Mouse (Mus musculus) thymus, adult 2 months (tissue): Measurements from ENCODE around the gene Slc39a11. TPM values are rescaled to one million over a fixed set of nuclear protein-coding genes. Genes with fewer than 3 reads are reported as not detected.

Experiments used
- DNase-seq: peaks from one replicate; pipeline ENCODE4 v3.0.0; 2021
- H3K27ac ChIP-seq: fragments of 200-500 bp; 2 replicates; pipeline ENCODE4 v1.5.1; 2012; ENCODE audit warnings: low read length, control low read depth; ENCODE audit not compliant: control insufficient read depth, insufficient read depth
- H3K27me3 ChIP-seq: fragments of 200-500 bp; 2 replicates; pipeline ENCODE4 v1.6.1; 2012; ENCODE audit warnings: mild to moderate bottlenecking, low read length, moderate library complexity, mixed read lengths; ENCODE audit not compliant: control insufficient read depth, insufficient read depth
- H3K36me3 ChIP-seq: fragments of 200-500 bp; 2 replicates; pipeline ENCODE4 v1.6.1; 2012; ENCODE audit warnings: mild to moderate bottlenecking, low read length, moderate library complexity; ENCODE audit not compliant: control insufficient read depth, insufficient read depth
- H3K4me1 ChIP-seq: fragments of 200-500 bp; replicated peaks from 2 replicates; pipeline ENCODE4 v1.6.1; 2012; ENCODE audit warnings: low read length; ENCODE audit not compliant: control insufficient read depth, insufficient read depth
- H3K4me3 ChIP-seq: fragments of 200-500 bp; 2 replicates; pipeline ENCODE4 v1.5.1; 2012; ENCODE audit warnings: mild to moderate bottlenecking, low read length, control low read depth, moderate library complexity; ENCODE audit not compliant: control insufficient read depth, insufficient read depth
- CTCF ChIP-seq: fragments of 200-500 bp; IDR thresholded peaks from 2 replicates; pipeline ENCODE4 v1.5.1; 2012; ENCODE audit warnings: mild to moderate bottlenecking, control low read depth, low read length, moderate library complexity, borderline replicate concordance; ENCODE audit not compliant: control insufficient read depth, poor library complexity, insufficient read depth; ENCODE audit errors: extremely low read depth
- POLR2A ChIP-seq: fragments of 200-500 bp; IDR thresholded peaks from 2 replicates; pipeline ENCODE4 v1.6.1; 2012; ENCODE audit warnings: mild to moderate bottlenecking, low read length, control low read depth, moderate library complexity; ENCODE audit not compliant: control insufficient read depth, poor library complexity, insufficient read depth; ENCODE audit errors: extremely low read depth
- WGBS: fragments of 180-500 bp; shearing (Covaris S2); methylation state at CpG from one replicate; pipeline ENCODE4 v1.1.7; 2018; 5-methylcytosine and 5-hydroxymethylcytosine counted together
- polyA plus RNA-seq: library from polyadenylated mRNA; depleted of rRNA; stranded (reverse); fragments of >200 nt; gene quantifications from 2 replicates; pipeline ENCODE4 v1.2.3, GENCODE M21; 2012

Gene Slc39a11
- polyA plus RNA-seq, 1 experiment = 18.0 TPM

DNA sequence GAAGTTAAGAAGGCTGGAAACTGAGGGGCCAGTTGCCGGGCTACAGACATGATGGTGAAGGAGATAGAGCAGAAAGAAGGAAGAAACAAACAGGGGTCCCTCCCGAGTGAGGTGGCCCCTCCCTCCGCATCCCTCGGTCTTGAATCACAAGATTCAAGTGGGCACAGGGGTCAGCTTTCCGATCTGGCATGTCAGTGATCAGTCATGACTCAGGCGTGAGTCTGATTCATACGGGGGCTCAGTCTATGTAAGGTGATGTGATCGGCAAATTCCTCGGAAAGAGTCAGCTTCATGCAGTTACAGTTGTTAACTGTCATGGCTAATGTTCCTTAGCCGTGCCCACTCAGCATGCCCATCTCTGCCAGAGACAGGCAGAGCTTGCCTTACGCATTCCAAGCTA lies 115.5 kb downstream of the Slc39a11 start:
- TF ChIP-seq CTCF = no peak
- no peak for TF ChIP-seq POLR2A
- no peaks in the 10 kb centered on the region for H3K27me3 ChIP-seq
- DNase-seq = no peak
- H3K36me3 ChIP-seq = no peaks in the 10 kb centered on the region
- WGBS = 93% methylated on average over 11 of the region's 11 CpGs
- H3K4me1 ChIP-seq = peaks cover 17% of the 10 kb centered on the region
- H3K4me3 ChIP-seq = no peak overlapping the region
- no peak overlapping the region for H3K27ac ChIP-seq

- Histone ChIP-seq H3K36me3 (no peaks in the 10 kb centered on the region), H3K27ac (no peak overlapping the region), H3K4me3 (no peak overlapping the region), H3K4me1 (peaks cover 18% of the 10 kb centered on the region), H3K27me3 (no peaks in the 10 kb centered on the region)
- TF ChIP-seq CTCF = no peak
- TF ChIP-seq POLR2A = no peak
- no peak for DNase-seq
- WGBS = 95% methylated on average over 7 of the region's 7 CpGs
Measured at GRCm38 (mm10) chr11:113533931-113534330, 115.9 kb downstream of the Slc39a11 start.

- TF ChIP-seq POLR2A (no peak), CTCF (no peak)
- Histone ChIP-seq H3K4me1 (peaks cover 2% of the 10 kb centered on the region; the same call in 1 of the 2 replicates), H3K27me3 (no peaks in the 10 kb centered on the region), H3K27ac (no peak overlapping the region), H3K36me3 (no peaks in the 10 kb centered on the region), H3K4me3 (no peak overlapping the region)
- 97% methylated on average over 3 of the region's 3 CpGs for WGBS
- DNase-seq = no peak
Measured at GRCm38 (mm10) chr11:113528391-113528790, 121.5 kb downstream of the Slc39a11 start.

DNA sequence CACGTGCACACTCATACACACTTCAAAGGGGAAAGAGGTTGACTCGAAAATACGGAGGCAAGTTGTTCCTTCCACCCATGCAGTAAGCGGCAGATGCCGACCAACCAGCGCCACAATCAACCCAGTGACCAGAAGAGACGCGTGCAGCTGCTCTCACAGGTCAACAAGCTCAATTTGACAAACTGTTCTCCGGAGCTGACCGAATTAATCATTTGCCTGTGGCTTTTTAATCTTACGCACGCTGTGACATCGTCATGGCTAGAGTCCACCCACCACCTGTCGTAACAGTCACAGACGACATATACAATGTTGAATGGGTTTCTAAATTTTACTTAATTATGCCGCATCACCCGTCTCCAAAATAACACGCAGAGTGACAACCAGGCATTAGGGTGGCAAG lies 124.1 kb downstream of the Slc39a11 start:
- TF ChIP-seq POLR2A (no peak), CTCF (no peak)
- no peak overlapping the region for H3K27ac ChIP-seq
- WGBS = 96% methylated on average over 18 of the region's 18 CpGs
- H3K36me3 ChIP-seq = no peaks in the 10 kb centered on the region
- no peak for DNase-seq
- peaks cover 5% of the 10 kb centered on the region for H3K4me1 ChIP-seq
- H3K4me3 ChIP-seq = no peak overlapping the region
- H3K27me3 ChIP-seq = no peaks in the 10 kb centered on the region

- H3K4me1 ChIP-seq = peaks cover 16% of the 10 kb centered on the region
- H3K27me3 ChIP-seq = no peaks in the 10 kb centered on the region
- TF ChIP-seq CTCF (no peak), POLR2A (no peak)
- no peak for DNase-seq
- H3K4me3 ChIP-seq = no peak overlapping the region
- H3K36me3 ChIP-seq = no peaks in the 10 kb centered on the region
- 84% methylated on average over 4 of the region's 4 CpGs for WGBS
- no peak overlapping the region for H3K27ac ChIP-seq
Measured at GRCm38 (mm10) chr11:113522726-113523125, 127.2 kb downstream of the Slc39a11 start.

- no peaks in the 10 kb centered on the region for H3K36me3 ChIP-seq
- no peak overlapping the region for H3K27ac ChIP-seq
- no peak overlapping the region for H3K4me3 ChIP-seq
- H3K27me3 ChIP-seq = no peaks in the 10 kb centered on the region
- H3K4me1 ChIP-seq = peaks cover 23% of the 10 kb centered on the region
- TF ChIP-seq POLR2A (no peak), CTCF (no peak)
- WGBS = 97% methylated on average over 20 of the region's 20 CpGs
- no peak for DNase-seq
Measured at GRCm38 (mm10) chr11:113521469-113522190, 128.2 kb downstream of the Slc39a11 start.

- Histone ChIP-seq H3K4me3 (no peak overlapping the region), H3K27ac (no peak overlapping the region), H3K4me1 (peaks cover 23% of the 10 kb centered on the region), H3K36me3 (no peaks in the 10 kb centered on the region), H3K27me3 (no peaks in the 10 kb centered on the region)
- DNase-seq = no peak
- 87% methylated on average over 17 of the region's 17 CpGs for WGBS
- no peak for TF ChIP-seq POLR2A
- no peak for TF ChIP-seq CTCF
Measured at GRCm38 (mm10) chr11:113520851-113521461, 128.9 kb downstream of the Slc39a11 start.
